Mouse (Mus musculus): ENCODE measurements around the gene Robo4. TPM values are rescaled to one million over a fixed set of nuclear protein-coding genes. Genes with fewer than 3 reads are reported as not detected.
A peak's percentile ranks its signal among the peaks of the same experiment; 100 is the strongest.

Gene Robo4
- 1 to 10 TPM; 7.6 to 9.7 TPM for total RNA-seq (2021)
- long read RNA-seq, experiment 1, partial matches to known transcripts = 5 of 5 reads
- long read RNA-seq, experiment 1, other reads (novel, unspliced or antisense) = 0 of 5 reads
- long read RNA-seq, experiment 2, full-length matches to known transcripts = 3 of 8 reads
- long read RNA-seq, experiment 2, partial matches to known transcripts = 5 of 8 reads
- long read RNA-seq, experiment 2, other reads (novel, unspliced or antisense) = 0 of 8 reads

DNA sequence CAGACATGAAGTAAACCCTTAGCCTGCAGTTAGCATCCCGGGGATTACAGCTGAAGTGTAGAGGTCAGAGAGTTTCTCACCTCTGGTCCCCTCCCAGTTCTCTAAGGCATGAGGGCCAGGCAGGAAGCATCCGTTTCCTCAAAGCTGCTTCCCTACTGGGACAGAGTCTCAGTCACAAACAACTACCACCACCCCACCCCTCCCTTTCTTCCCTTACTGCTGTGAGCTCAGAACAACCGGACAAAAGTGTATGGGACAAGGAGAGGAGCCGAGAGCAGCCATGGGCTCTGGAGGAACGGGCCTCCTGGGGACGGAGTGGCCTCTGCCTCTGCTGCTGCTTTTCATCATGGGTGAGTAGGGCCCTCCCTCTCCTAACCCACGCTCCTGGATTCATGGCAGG, at the start of gene Robo4:
Robo4 (plus strand) TSS at position 96 of the 400 bp plus-strand sequence.
- DNase-seq = peak; percentile 35

DNA sequence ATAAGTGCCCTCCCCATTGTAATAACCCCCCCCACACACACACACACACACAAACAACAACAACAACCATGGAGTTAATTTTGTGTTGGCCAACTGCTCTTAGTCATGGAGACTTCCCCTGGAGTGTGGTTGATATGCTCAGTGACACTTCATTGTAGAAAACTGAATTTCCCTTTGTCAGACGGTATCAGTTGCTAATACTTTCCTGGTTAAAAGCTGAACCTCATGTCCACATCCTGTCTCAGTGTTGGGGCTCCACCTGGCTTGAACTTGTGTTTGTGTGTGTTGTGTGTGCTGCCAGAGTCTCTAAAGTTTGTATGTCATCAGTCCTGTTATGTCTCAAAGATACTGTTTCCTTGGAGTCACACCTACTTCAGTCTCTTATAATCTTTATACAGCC, 47.2 kb upstream of the Robo4 start:
- no peak for DNase-seq

DNA sequence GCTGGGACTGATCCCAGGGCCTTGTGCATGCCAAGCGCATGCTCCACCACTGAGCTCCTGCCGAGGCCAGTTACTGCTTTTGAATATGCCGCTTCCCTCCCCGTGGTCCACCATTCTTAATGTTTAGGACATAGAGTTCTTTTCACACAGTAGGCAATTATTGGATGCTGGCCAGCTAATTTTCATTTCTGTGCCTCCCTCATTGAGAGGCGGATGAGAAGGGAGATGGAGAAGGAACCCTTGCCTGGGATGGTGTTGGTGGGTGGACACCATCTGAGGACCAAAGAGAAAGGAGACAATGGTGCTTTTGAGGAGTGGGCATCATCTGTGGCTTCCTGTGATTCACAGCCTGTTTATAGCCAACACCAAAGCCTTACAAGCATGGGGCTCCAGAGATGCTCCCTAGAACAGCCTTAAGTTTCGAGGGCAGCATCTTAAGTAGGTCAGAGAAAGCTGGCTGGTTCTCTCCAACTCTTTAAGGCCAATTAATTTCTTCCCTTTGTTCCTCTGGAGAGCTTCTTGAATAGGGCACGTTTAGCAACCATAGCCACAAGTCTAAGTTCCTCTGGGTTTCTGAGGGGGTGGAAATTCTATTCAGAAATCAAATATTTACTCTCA, 42.9 kb upstream of the Robo4 start:
- DNase-seq = no peak

DNA sequence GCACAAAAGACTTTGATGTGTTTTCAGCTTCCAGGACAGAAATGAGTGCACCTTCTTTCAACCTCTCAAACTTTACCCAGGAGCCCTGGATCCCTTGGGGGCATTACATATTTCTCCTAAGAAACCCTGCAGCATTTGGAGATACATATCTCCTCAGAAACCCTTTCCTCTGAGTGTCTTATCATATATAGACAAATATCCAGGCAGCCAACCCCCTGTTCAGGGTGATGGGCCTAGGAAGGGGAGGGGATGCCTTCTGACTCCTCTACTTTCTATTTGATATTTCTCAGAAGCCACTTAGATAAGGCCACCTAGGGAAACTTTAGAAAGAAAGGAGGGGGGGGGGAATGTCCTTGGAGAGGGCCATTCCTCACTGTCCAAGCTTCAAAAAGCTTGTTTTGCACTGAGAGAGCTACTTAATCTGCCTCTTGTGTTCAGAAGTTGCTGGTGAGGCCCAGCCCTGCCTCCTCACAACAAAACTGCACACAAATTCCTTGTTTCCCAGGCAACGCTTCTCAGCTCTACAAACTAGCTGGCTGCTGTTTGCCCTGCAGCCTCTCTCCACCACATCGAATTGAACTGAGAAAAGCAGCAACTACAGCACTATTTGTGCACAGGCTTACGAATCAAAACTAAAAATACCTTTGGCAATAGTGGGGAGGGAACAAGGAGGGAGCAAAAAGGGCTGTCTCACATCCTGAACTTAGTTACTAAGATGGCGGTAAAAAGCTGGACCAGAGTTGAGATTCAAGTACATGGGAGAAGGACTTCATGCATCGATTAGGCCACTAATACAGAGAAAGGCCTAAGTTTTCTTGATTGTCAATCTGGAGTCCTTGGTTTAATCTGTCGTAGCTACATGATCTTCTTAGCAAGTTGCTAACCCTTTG, 42.1 kb upstream of the Robo4 start:
- no peak for DNase-seq

DNA sequence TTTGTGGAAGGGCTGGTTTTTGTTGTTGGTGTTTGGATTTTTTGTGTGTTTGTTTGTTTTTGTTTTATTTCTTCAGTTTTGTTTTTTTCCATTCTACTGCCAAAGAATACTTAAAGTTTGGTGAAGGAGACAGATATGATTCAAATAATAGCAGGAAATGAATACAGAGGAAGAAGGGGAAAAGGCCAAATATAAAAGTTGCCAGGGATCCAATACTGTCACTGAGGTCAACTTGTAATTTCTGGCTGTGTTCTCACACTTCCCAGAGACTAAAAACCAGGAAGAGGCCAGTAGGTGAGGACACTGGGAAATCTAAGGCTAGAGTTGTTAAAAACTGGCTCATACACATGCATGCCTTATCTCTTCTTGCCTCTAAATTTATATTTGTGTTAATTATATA, 39.6 kb upstream of the Robo4 start:
- no peak for DNase-seq

DNA sequence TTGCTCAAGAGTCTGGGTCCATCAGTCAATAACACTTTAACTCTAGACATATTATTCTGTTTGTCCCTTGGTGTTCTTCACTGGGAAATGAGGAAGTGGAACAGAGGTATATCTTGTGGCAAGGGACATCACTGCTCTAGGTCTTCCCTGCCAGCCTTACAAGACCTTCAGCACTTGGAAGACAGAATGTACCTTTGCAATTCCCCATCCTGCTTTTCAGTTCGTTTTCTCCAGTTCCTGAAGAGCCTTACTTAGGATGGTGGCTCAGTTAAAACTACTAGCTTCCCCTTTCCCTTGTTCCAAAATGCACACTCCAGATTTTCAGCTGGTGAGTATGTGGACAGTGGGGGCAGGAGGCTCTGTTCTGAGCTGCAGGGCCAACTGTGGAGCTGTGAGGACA, 38.8 kb upstream of the Robo4 start:
- DNase-seq = no peak

DNA sequence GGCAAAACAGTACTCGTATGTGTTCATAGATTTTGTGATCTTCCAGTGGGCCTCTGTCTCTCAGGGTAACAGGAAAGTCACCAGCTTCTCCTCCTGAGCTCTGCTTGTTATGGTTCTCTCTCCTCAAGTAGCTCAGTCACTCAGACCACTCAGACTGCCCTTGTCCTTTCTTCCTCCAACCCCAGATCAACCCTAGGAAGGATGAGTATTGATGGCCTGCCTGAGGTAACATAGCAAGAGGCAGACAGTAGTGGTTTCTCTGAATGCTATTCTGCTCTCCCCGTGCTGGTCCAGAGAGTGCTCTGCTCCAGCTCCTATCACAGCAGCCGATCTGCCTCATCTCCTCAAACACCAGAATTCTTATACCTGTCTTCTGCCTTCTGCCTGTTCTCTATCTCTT, 38.1 kb upstream of the Robo4 start:
- no peak for DNase-seq

DNA sequence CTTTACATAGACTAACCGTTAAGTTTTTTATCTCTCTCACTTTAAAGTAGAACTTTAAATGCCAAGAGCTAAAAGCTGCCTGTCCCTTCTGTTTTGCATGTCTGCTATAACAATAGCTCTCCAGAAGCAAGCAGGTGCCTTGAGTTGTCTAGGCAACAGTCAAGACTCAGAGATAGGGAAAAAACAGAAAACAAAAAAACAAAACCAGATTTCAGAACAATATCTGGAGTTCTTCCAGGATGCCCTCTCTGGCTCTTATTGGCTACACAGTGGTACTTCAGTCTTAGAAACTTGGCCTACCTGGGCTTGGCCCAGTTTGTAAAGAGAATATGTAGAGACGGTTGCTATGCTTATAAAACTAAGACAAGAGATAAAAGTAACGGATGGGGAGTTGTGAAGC, 37.3 kb upstream of the Robo4 start:
- no peak for DNase-seq

DNA sequence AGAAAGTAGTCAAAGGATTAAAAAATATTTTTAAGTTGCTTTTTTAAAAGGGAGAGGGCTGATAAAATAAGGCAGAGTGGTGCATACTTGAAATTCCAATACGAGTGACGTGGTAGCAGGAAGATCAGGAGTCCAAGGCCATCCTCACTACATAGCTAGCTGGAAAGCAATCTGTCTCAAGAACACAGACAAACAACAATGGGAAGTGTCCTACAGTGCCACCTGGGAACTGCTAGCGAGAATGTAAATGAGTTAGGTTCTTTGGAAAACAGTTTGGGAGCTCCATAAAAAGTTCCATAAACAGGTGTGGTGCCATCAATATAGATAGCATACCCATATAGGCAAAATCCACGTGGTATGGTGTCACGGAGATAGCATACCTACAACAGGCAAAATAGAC, 36.0 kb upstream of the Robo4 start:
- no peak for DNase-seq

DNA sequence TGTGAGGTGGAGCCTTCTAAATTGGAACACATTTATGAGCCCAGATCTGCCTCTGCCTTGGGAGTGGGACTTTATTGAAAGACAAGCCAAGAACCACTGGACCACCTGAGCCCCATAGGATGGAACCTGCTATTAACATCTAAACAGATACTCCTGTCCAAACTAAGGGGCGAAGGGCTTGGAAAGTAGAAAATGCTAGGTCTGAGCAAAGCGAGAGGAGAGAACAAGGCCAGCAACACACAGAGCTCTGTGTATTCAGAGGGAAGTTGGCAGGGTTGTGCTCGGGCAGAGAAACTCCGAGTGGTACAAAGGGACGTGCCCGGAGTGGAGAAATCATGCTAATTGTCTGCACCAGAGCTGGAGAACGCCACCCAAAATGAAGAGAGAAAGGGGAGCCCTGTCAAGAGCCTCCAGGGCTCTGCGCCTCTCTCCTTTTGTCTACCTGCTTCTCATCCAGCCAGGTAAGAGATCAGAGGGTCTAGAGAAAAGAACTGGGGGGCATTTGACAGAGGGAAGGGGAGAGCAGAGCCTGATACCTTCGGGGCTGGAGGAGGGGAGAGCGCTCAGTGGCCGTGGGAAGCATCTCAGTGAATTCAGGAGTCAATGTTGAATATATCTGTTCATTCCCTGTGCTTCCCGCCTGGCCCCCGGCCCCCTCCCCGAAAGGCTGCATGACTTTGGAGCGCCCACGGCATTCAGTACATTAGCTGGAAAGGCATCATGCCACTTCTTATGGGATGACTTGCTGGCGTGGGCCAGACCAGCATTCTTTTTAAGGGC, 34.2 kb upstream of the Robo4 start, which contains the start of gene Hepacam:
Hepacam (plus strand) TSS at position 51 of the 780 bp plus-strand sequence.
- no peak for DNase-seq

DNA sequence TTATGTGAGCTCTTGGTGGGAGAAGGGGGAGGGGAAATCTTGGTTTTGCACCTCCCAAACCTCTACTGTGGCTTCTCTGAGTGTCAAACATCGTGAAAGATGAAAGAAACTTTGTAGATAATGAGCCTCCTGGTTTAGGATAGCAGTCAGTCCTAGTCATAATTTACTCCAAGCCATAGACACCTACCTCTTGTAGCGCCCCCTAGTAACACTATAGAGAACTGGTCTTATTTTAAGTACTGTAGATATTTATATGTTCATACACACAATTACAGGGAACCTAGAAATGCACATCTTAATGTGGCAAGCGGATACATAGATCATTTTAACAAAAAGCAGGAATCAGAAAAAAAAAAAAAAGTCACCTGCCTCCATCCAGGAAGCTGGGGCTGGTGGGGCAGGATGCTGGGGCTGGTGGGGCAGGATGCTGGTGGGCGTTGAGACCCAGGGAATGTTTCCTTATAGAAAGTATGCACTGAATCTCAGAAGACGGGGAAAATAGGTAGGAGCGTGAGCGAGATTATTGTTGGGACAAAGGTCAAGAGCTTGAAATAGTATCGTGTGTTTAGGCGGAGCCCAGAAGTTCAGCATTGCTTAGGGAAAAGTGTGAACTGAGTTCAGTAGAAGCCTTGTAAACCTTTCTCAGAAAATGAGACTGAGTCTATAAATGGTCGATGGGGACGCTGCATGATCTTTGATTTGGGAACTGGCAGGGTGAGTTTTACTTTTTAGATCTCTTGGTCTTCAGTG, 33.4 kb upstream of the Robo4 start:
- no peak for DNase-seq

DNA sequence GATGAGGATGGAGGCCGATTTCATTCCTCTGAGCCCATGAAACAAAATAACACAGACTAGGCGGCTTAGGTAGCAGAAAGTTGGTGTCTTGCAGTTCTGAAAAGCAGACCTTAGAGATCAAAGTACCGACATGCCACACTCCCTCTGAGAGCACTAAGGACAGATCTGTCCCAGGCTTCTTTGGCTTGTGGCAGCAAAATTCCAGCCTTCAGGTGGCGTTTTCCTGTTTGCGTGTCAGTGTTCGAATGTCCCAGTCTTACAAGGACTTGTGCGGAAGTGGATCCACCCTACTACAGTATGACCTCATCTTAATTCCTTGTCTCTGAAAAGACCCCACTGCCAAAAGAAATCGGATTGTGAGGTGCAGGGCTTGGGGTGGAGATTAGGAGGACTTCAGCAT, 32.8 kb upstream of the Robo4 start:
- DNase-seq = peak; percentile 20

DNA sequence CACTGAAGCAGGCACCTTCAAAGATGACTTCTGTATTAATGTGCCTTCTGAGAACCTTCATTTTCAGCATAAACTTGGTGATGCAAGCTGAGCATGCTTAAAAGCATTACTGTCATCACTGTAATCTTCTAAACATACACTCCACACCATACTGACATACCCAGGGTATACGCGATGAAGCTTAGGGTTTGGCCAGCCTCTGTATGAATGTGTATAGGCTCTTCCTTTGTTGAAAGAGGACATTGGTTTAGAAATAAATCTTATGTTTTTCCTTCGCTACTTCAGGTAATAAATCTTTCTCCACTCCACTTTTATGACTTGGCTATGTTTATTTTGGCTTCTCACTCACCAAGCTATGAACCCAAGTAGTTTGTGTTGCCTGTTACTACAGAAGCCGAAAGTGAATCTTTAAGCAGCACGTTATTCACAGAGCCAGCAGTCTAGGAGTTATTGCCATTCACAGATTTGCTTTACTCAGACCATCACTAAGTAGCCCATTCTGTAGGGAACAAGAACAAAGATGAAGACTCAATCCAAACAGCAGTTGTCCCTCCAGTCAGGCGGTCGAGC, 30.4 kb upstream of the Robo4 start:
- DNase-seq = no peak

DNA sequence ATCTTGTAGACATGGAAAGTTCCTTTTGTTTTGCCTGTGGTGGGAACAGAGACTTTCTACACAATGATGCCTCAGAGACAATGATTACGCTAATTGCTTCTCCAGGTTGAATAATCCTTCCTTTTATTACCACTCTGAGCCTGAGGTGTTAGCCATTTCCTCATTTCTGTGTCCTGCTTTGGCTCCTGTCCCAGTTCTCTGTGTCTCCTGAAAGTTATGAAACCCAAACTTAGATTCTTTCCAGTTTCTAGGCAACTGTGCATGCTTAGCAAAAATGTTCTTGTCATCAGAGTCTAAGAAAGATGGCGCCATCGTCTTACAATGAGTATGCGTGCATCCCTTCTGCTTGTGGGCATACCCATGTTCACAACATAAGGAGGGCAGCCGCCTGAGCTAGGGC, 26.0 kb upstream of the Robo4 start:
- no peak for DNase-seq

DNA sequence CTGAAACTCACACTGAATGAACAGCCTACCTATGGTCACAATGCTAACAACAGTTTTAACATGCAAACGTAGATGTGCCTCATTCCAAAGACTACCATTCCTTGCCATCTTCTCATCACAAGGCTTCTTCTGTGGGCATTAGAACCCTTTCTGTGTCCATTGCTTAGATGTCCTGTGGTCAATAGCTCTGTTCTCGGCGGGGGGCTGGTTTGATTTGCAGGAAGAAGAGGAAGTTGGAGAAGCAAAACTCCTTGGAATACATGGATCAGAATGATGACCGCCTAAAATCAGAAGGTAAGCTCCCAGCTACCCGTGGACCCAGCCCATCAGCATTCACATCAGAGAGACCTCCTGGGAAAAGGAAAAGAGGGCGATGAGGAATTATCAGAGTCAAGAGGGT, 18.5 kb upstream of the Robo4 start:
- no peak for DNase-seq

DNA sequence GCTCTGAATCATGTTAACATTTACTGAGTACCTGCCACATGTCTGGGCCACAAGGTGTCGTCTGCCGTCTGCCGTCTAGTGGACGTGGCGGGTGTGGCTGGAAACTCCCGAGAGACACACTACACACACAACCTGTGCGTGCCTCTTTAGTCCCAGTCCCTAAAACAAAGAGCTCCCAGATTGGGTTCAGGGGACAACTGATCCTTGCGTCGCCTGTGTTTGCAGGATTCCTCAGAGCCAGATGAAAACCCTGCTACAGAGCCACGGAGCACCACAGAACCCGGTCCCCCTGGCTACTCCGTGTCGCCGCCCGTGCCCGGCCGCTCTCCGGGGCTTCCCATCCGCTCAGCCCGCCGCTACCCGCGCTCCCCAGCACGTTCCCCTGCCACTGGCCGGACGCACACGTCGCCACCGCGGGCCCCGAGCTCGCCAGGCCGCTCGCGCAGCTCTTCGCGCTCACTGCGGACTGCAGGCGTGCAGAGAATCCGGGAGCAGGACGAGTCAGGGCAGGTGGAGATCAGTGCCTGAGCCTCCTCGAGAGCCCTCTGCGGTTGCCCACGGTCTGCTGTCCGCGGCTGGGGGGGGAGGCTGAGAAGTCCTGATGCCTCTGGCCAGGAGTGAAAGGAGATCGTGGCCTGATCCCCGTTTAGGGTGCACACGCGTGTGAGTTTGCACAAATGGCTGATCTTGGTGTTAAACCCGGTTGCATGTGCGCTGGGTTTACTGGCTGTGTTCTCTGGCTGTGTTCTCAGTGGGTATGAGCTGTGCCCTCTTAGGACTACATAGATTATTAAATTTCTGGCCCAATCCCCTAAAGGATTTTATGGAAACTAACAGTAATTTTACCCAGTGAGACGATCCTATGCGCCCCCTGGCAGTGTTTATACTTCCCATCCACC, 17.2 kb upstream of the Robo4 start:
- peak; percentile 24 for DNase-seq

DNA sequence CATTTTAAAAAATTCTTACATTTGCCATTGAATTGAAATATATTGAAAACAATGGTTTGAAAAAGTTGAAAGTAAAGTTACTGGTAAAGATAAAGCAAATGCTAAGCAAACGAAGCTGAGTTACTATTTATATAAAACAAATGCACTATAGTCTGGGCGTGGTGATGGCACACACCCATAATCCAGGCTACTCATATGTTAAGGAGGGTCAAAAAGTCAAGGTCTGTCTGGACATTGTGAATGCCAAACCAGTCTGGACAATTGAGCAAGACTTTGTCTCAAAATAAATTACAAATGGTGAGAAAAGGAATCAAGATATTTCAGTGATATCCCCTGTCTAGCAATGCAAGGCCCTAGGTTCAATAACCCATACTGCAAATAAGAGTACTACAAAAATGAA, 10.8 kb upstream of the Robo4 start:
- DNase-seq = no peak

DNA sequence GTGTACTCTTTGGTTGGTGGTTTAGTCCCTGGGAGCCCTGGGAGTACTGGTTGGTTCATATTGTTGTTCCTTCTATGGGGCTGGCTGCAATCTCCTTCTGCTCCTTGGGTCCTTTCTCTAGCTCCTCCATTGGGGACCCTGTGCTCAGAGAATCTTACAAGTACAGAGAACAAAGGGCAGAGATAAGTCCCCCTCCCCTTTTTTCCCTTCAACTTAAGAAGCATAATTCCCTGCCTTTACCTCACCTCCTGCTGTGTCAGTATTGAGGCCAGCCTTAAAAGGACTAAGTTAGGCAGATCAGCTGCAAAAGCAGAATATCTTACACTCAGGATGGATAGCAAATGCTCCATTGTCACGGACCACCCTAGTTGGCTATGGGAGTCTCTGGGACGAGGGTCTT, 9.6 kb upstream of the Robo4 start:
- no peak for DNase-seq

DNA sequence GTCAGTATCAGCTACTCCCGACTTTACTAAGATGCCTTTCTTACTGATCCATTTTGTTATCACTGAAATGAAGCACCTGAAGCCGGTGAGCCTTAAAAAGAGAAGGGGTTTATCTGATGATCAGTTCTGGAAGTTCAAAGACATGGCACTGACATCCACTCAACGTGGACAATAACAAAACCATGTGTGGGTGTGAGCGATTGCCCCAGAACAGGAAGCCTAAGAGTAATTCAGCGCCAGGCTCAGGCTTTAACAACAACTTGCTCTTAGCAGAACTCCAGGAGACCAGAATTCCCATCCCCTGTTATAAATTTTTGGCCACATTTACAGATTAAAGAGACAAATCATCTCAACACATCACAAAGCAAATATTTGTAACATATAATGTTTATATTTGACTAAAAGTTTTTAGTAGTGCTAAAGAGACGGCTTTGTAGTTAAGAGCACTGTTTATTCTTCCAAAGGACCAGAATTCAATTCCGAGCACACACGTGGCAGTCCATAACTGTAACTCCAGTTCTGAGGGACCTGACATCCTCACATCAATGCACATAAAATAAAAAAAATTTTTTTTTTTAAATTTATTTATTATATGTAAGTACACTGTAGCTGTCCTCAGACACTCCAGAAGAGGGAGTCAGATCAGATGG, 8.1 kb upstream of the Robo4 start:
- DNase-seq = no peak

DNA sequence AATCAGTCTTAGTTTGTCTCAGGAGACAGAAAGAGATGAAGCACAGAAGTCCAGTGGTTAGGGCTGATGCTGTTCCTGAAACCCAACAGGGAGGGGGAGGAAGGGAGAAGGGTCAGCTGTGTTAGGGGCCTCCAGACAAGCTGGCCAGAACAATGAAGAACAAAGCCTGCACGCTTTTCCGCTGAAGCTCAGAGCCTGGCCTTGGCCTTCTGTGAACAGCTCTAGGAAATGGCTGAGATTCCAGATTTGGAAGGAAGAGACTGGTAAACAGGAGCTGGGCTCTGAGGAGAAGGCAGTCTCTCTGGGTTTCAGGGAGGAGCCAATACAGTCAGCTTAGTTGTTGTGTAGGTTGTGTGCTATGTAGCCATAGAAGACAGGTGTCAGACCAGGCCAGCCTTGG, 1.1 kb upstream of the Robo4 start:
- DNase-seq = peak; percentile 36
